31 mouse cellular contexts compared by ENCODE assay signal in genomic region chrX:7287051-7287734, GRCm38 (mm10).
"Had no signal": no experiment of that assay in that cellular context is flagged by ENCODE, and none has a peak within 500 bp of the region (broad histone marks: within the 10 kb centered on the region; RNA-seq: fewer than 3 reads in every experiment).

No protein-coding gene starts in this region.

- H3K27ac ChIP-seq: limb, embryonic 10.5 days; limb, embryonic 12.5 days; limb, embryonic 13.5 days; limb, embryonic 15.5 days; liver, embryonic 12.5 days; liver, embryonic 13.5 days; liver, embryonic 14.5 days; liver, embryonic 15.5 days; lung, embryonic 15.5 days; macrophage; midbrain, embryonic 10.5 days; midbrain, embryonic 12.5 days; midbrain, embryonic 13.5 days; midbrain, embryonic 15.5 days had no signal

- H3K4me2 ChIP-seq: limb, embryonic 12.5 days; limb, embryonic 13.5 days; limb, embryonic 15.5 days; liver, embryonic 11.5 days; liver, embryonic 12.5 days; liver, embryonic 13.5 days; liver, embryonic 15.5 days; lung, embryonic 14.5 days; lung, embryonic 15.5 days; midbrain, embryonic 11.5 days; midbrain, embryonic 12.5 days; midbrain, embryonic 13.5 days; midbrain, embryonic 15.5 days had no signal

- H3K27me3 ChIP-seq: limb, embryonic 12.5 days; limb, embryonic 13.5 days; limb, embryonic 15.5 days; liver, embryonic 12.5 days; liver, embryonic 13.5 days; liver, embryonic 15.5 days; lung, embryonic 15.5 days; midbrain, embryonic 12.5 days; midbrain, embryonic 13.5 days; midbrain, embryonic 15.5 days had no signal

- H3K9ac ChIP-seq: limb, embryonic 12.5 days; limb, embryonic 13.5 days; limb, embryonic 15.5 days; liver, embryonic 12.5 days; liver, embryonic 13.5 days; liver, embryonic 14.5 days; liver, embryonic 15.5 days; liver, postnatal 0 days; lung, embryonic 14.5 days; lung, embryonic 15.5 days; midbrain, embryonic 12.5 days; midbrain, embryonic 13.5 days; midbrain, embryonic 15.5 days had no signal

- ATAC-seq: liver, embryonic 12.5 days; liver, postnatal 0 days; lung, postnatal 0 days; midbrain, embryonic 13.5 days; midbrain, embryonic 15.5 days; midbrain, embryonic 16.5 days had no signal

- H3K36me3 ChIP-seq: limb, embryonic 10.5 days; limb, embryonic 12.5 days; limb, embryonic 13.5 days; limb, embryonic 15.5 days; liver, embryonic 12.5 days; liver, embryonic 13.5 days; liver, embryonic 15.5 days; lung, embryonic 15.5 days; midbrain, embryonic 10.5 days; midbrain, embryonic 12.5 days; midbrain, embryonic 13.5 days; midbrain, embryonic 15.5 days had no signal

- H3K4me1 ChIP-seq: limb, embryonic 10.5 days; limb, embryonic 12.5 days; limb, embryonic 15.5 days; liver, embryonic 12.5 days; liver, embryonic 13.5 days; liver, embryonic 15.5 days; lung, embryonic 15.5 days; megakaryocyte, embryonic 14.5 days; midbrain, embryonic 12.5 days; midbrain, embryonic 13.5 days; midbrain, embryonic 15.5 days had no signal

- H3K9me3 ChIP-seq: limb, embryonic 10.5 days; limb, embryonic 12.5 days; limb, embryonic 13.5 days; limb, embryonic 15.5 days; liver, embryonic 12.5 days; liver, embryonic 13.5 days; liver, embryonic 15.5 days; lung, embryonic 15.5 days; midbrain, embryonic 10.5 days; midbrain, embryonic 12.5 days; midbrain, embryonic 13.5 days; midbrain, embryonic 15.5 days had no signal

- DNase-seq: left cerebral cortex, postnatal 4 days; liver; liver, embryonic 13.5 days; liver, postnatal 0 days; lung, adult 18-20 months; lung, adult 2 months; lung, embryonic 14.5 days; lung, postnatal 10 days; lung, postnatal 14 days; lung, postnatal 36 days; lung, postnatal 4 days; midbrain, embryonic 14.5 days had no signal

- H3K4me3 ChIP-seq: limb, embryonic 10.5 days; limb, embryonic 12.5 days; limb, embryonic 13.5 days; limb, embryonic 15.5 days; liver, embryonic 12.5 days; liver, embryonic 13.5 days; liver, embryonic 15.5 days; lung, embryonic 15.5 days; megakaryocyte, embryonic 14.5 days; midbrain, embryonic 10.5 days; midbrain, embryonic 12.5 days; midbrain, embryonic 13.5 days; midbrain, embryonic 15.5 days; myocyte had no signal
